Mouse (Mus musculus): Measurements from ENCODE around the gene Gm973.

DNA sequence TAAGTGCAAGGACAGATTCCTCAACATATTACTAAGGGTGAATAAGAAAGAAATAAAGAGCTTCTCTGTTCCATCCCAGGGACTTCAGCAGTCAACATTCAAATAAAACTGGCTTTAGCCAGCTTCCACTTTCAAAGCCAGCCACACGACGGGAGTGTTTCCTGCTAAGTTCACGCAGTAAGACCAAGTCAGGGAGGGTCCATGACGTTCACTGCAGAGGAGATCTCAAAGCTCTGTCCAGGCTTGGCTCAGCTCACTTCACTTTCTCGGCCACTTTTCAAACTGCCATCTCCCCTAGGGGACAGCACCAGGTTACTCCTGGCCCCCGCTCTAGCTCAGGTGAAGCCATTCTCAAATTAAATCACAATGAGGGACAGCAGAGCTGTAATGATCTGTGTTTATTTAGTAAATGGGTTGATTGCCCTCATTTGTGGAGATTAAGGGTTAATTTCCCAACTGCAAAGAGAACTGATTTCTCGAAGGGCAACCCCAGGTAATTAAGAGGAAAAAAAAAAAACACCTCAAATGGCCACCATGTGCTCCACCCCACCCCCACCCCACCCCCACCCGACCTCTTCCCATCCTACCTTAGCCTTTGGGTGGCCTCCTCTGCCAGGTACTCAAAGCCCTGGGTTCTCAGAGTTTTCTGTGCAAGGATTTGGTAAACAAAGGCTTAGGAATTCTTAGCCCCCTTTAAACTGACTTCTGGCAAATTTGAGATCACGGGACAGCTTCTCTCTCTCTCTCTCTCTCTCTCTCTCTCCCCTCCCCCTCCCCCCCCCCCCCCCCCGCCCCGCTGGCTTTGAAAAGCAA is 43.5 kb upstream of the Gm973 start:
- TF ChIP-seq POLR2A (IDR thresholded peaks at IDR 0.05; ENCODE audit: low read depth, low read length) (no peak), CTCF (conservative IDR thresholded peaks at IDR 0.05; ENCODE audit: insufficient read depth, insufficient read length, low read depth, low read length) (no peak)
